Mouse (Mus musculus) mammary gland, adult 2 months (tissue): ENCODE measurements around the gene Hist1h3g. TPM values are rescaled to one million over a fixed set of nuclear protein-coding genes. Genes with fewer than 3 reads are reported as not detected.

Experiments used
- polyA plus RNA-seq: library from polyadenylated mRNA; depleted of rRNA; stranded (reverse); fragments of >200 nt; gene quantifications from 2 replicates; pipeline ENCODE4 v1.2.3, GENCODE M21; 2012; ENCODE audit warnings: low replicate concordance; rRNA removed

The Hist1h3g gene
- 5.9 and 13.3 TPM in 2 replicates for polyA plus RNA-seq

DNA sequence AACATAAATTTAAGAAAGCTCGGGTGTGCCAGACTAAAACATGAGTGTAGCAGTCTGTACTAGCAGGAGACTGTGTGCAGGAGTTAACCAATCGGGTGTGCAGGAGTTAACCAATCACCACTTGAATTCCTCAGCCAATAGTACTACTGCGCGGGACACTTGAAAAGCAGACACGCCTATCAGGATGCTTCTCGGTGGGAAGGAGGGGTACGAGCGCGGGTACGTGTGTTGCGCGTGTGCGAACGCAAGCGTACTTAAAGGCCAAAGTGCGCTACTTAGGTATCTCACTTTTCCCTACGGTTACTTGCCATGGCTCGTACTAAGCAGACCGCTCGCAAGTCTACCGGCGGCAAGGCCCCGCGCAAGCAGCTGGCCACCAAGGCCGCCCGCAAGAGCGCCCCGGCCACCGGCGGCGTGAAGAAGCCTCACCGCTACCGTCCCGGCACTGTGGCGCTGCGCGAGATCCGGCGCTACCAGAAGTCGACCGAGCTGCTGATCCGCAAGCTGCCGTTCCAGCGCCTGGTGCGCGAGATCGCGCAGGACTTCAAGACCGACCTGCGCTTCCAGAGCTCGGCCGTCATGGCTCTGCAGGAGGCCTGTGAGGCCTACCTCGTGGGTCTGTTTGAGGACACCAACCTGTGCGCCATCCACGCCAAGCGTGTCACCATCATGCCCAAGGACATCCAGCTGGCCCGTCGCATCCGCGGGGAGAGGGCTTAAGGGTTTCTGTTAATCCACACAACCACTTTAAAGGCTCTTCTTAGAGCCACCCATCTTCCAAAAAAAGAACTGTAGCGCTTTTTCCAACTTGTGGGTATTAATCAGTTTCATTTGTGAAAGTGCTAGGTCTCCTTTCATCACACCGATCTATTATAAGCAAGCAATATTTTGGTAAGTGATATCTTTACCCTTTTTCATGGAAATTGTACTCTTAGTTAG, at the start of gene Hist1h3g:
Gene Hist1h3g, plus strand, starts transcription at position 286 of the 939 bp plus-strand sequence.

GRCm38 (mm10) chr13:23488400-23489322, 46.6 kb upstream of the Hist1h3g start, which contains the start of gene Btn2a2:
Btn2a2 (minus strand) TSS chr13:23488857.

DNA sequence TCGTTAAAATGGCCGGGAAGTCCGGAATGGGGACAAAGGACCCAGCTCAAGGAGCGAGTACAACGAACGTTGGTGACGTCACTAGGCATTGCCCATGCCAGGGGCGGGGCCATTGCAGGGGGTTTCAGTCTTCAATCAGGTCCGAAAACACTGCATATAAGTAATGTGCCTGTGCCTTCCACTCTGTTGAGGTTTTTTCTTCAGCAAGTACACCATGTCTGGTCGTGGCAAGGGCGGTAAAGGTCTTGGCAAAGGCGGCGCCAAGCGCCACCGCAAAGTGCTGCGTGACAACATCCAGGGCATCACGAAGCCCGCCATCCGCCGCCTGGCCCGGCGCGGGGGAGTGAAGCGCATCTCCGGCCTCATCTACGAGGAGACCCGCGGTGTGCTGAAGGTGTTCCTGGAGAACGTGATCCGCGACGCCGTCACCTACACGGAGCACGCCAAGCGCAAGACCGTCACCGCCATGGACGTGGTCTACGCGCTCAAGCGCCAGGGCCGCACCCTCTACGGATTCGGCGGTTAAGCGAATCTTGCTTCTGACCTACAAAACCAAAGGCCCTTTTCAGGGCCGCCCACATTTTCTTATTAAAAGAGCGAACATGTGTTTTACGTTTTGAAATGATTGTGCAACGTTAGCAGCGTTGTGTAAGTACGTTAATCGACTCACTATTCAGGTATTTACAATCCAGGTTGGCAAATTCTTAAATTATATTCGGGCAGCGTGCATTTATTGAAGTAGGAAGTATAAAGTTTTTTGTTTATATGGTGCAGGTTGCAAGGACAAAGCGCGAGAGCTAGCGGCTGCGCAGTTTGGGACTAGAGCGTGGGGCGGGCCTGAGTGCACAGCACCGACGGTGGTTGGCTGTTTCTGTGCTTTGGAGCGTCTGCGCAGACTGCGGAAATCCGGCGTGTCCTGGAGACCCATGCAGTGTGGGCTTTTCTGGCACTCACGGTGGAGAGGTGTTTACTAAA, 4.0 kb upstream of the Hist1h3g start, which contains the start of gene Hist1h4h:
Gene Hist1h4h, plus strand, starts transcription at position 150 of the 975 bp plus-strand sequence.

GRCm38 (mm10) chr13:23533560-23534367, 1.5 kb upstream of the Hist1h3g start, which contains the start of gene Hist1h2af:
Hist1h2af (plus strand) TSS chr13:23533906.

DNA sequence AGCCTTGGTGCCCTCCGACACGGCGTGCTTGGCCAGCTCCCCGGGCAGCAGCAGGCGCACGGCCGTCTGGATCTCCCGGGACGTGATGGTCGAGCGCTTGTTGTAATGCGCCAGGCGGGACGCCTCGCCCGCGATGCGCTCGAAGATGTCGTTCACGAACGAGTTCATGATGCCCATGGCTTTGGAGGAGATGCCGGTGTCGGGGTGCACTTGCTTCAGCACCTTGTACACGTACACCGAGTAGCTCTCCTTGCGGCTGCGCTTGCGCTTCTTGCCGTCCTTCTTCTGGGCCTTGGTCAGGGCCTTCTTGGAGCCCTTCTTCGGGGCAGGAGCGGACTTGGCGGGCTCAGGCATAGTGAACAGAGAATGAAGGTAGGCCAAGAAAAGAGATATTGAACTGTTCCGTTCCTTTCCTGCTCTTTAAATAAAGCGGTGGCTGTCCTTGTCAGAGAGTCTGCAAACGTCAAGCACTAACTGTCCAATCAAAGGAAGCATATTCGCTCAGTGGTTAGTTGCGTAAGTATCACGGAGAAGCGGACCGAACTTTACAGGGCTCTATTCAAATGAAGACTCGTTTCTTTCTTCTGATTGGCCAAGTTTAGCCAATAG, 7.9 kb downstream of the Hist1h3g start, which contains the start of gene Hist1h2bh:
Gene Hist1h2bh, minus strand, starts transcription at position 394 of the 609 bp plus-strand sequence.

DNA sequence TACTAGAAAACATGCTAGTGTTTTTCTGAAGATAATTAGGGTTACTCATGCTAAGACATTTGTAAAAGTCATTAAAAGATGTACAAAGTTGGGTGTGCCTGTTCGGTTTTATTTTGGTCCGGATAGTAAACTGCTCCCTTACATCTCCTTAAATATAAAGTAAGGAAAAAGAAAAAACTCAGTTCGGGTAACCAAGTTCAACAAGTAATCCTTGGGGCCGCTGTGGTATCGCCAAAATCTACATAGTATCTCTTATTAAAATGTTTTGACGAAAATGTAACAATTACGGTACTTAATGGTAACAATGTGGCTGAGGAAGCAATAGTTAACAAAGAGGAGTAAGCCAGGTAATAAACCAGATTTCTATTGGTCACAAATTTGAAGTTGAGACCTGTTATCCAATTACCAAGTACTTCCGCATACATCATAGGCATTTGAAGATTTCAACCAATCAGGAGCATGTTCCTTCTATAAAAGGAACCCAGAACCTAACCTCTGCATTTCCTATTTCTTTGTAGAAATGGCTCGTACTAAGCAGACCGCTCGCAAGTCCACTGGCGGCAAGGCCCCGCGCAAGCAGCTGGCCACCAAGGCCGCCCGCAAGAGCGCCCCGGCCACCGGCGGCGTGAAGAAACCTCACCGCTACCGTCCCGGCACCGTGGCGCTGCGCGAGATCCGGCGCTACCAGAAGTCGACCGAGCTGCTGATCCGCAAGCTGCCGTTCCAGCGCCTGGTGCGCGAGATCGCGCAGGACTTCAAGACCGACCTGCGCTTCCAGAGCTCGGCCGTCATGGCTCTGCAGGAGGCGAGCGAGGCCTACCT, 9.0 kb downstream of the Hist1h3g start, which contains the start of gene Hist1h3f:
Gene Hist1h3f, plus strand, starts transcription at position 88 of the 822 bp plus-strand sequence.

GRCm38 (mm10) chr13:23551146-23551834, 16.1 kb downstream of the Hist1h3g start, which contains the start of gene Hist1h4f:
Hist1h4f (minus strand) TSS chr13:23551648.

GRCm38 (mm10) chr13:23552962-23553361, 17.7 kb downstream of the Hist1h3g start, which contains the start of gene Hist1h1d:
Hist1h1d (plus strand) TSS chr13:23553262.

GRCm38 (mm10) chr13:23561883-23562659, 26.8 kb downstream of the Hist1h3g start, which contains the start of gene Hist1h3e:
Hist1h3e (minus strand) TSS chr13:23562369.

GRCm38 (mm10) chr13:23571022-23571503, 35.8 kb downstream of the Hist1h3g start, which contains the start of the genes Hist1h2ae and Hist1h2bg:
Hist1h2ae (minus strand) TSS chr13:23571220.
Hist1h2bg (plus strand) TSS chr13:23571396.

GRCm38 (mm10) chr13:23573898-23574524, 38.8 kb downstream of the Hist1h3g start, which contains the start of the genes Hist1h2bf and Hist1h2ad:
Hist1h2bf (minus strand) TSS chr13:23574196.
Hist1h2ad (plus strand) TSS chr13:23574381.

DNA sequence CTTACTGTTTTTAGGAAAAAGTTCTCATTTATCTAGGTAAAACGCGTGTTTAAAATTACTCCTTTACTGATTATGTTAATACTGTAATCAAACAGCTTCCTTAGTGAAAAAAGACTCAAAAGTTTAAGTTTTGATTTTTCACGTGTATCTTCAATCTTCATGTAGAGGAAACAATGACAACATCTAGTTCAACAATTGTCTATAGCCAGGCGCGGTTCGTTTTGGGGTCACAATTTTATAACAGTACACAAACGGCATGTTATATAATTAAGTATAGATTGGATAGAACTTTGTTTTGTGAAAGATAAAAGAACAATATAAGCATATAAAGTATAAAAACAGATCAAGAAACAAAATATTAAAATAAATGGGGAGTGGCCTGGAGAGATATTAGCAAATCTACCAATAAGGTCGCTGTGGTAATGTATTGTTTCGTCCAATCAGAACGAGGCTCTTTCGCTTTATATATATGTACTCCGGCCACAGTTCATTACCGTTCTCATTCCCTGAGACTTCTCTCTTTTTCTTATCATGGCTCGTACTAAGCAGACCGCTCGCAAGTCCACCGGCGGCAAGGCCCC, 40.1 kb downstream of the Hist1h3g start, which contains the start of gene Hist1h3d:
Gene Hist1h3d, plus strand, starts transcription at position 493 of the 581 bp plus-strand sequence.

DNA sequence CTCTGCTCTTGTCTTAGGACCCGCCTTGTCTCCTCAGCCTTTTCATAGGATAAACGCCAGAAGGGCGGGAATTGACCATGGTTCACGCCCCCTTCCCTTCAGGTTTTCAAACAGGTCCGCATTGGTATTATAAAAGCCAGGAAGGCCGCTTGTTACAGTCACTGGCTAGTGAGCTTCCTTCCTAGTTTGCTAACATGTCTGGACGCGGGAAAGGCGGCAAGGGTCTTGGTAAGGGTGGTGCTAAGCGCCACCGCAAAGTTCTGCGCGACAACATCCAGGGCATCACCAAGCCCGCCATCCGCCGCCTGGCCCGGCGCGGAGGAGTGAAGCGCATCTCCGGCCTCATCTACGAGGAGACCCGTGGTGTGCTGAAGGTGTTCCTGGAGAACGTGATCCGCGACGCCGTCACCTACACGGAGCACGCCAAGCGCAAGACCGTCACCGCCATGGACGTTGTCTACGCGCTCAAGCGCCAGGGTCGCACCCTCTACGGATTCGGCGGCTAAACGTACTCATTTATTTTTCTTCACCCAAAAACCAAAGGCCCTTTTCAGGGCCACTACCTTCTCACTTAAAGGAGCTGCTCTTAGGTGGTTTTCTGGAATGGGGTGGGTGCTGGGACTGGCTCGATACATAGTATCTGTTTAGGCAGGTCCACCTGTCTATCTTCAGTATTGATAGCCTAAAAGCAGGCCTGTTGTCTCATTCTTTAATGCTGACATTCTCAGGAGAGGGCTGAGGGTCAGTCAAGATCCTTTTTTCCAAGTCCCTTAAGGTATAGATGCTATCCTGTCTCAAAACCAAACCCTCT, 46.4 kb downstream of the Hist1h3g start, which contains the start of gene Hist1h4d:
Gene Hist1h4d, plus strand, starts transcription at position 191 of the 811 bp plus-strand sequence.

